Mouse (Mus musculus): ENCODE measurements around the gene Apoa4. TPM values are rescaled to one million over a fixed set of nuclear protein-coding genes. Genes with fewer than 3 reads are reported as not detected.
A peak's percentile ranks its signal among the peaks of the same experiment; 100 is the strongest.

The Apoa4 gene
- total RNA-seq, 2 experiments from 2014 or later = 0.15 TPM; not detected in 1

GRCm38 (mm10) chr9:46224945-46225660 is 15.4 kb upstream of the Apoa4 start:
- no peak for DNase-seq (ENCODE audit: low spot score in 2 of 2)

GRCm38 (mm10) chr9:46227064-46227614 is 13.4 kb upstream of the Apoa4 start:
- no peak for DNase-seq (ENCODE audit: low spot score in 2 of 2)

- DNase-seq (ENCODE audit: low spot score in 2 of 2) = no peak
Measured at GRCm38 (mm10) chr9:46228491-46228890, 12.0 kb upstream of the Apoa4 start, which contains the start of gene Apoa1. Gene Apoa1, plus strand, starts transcription at chr9:46228580.

- DNase-seq (ENCODE audit: low spot score in 2 of 2) = peak; percentile 62 to 83
Measured at GRCm38 (mm10) chr9:46229573-46230449, 10.7 kb upstream of the Apoa4 start.

- no peak for DNase-seq (ENCODE audit: low spot score in 2 of 2)
Measured at GRCm38 (mm10) chr9:46230450-46230975, 10.0 kb upstream of the Apoa4 start.

- no peak for DNase-seq (ENCODE audit: low spot score in 2 of 2)
Measured at GRCm38 (mm10) chr9:46235196-46235595, 5.3 kb upstream of the Apoa4 start.

GRCm38 (mm10) chr9:46235596-46235648 is 5.1 kb upstream of the Apoa4 start, which contains the start of gene Apoc3:
Gene Apoc3, minus strand, starts transcription at chr9:46235636.
- DNase-seq (ENCODE audit: low spot score in 2 of 2) = no peak

- no peak for DNase-seq (ENCODE audit: low spot score in 2 of 2)
Measured at GRCm38 (mm10) chr9:46235649-46236048, 4.8 kb upstream of the Apoa4 start.

- no peak for DNase-seq (ENCODE audit: low spot score in 2 of 2)
Measured at GRCm38 (mm10) chr9:46238850-46239249, 1.6 kb upstream of the Apoa4 start.

- no peak for DNase-seq (ENCODE audit: low spot score in 2 of 2)
Measured at GRCm38 (mm10) chr9:46241818-46242217, 1.3 kb downstream of the Apoa4 start.

GRCm38 (mm10) chr9:46243122-46243521 is 2.6 kb downstream of the Apoa4 start:
- no peak for DNase-seq (ENCODE audit: low spot score in 2 of 2)

- no peak for DNase-seq (ENCODE audit: low spot score in 2 of 2)
Measured at GRCm38 (mm10) chr9:46243584-46243983, 3.1 kb downstream of the Apoa4 start.

GRCm38 (mm10) chr9:46246752-46247324 is 6.3 kb downstream of the Apoa4 start:
- DNase-seq (ENCODE audit: low spot score in 2 of 2) = peak in 1 of 2 experiments; percentile 50

GRCm38 (mm10) chr9:46256177-46256576 is 15.7 kb downstream of the Apoa4 start:
- no peak for DNase-seq (ENCODE audit: low spot score in 2 of 2)

GRCm38 (mm10) chr9:46256658-46257385 is 16.3 kb downstream of the Apoa4 start:
- no peak for DNase-seq (ENCODE audit: low spot score in 2 of 2)

GRCm38 (mm10) chr9:46257546-46257945 is 17.1 kb downstream of the Apoa4 start:
- DNase-seq (ENCODE audit: low spot score in 2 of 2) = no peak

- no peak for DNase-seq (ENCODE audit: low spot score in 2 of 2)
Measured at GRCm38 (mm10) chr9:46259111-46259510, 18.6 kb downstream of the Apoa4 start.

- no peak for DNase-seq (ENCODE audit: low spot score in 2 of 2)
Measured at GRCm38 (mm10) chr9:46261131-46261530, 20.6 kb downstream of the Apoa4 start.

- no peak for DNase-seq (ENCODE audit: low spot score in 2 of 2)
Measured at GRCm38 (mm10) chr9:46268343-46268873, 27.9 kb downstream of the Apoa4 start, which contains the start of gene Apoa5. Gene Apoa5, plus strand, starts transcription at chr9:46268633.

GRCm38 (mm10) chr9:46269125-46269524 is 28.6 kb downstream of the Apoa4 start:
- DNase-seq (ENCODE audit: low spot score in 2 of 2) = no peak

- no peak for DNase-seq (ENCODE audit: low spot score in 2 of 2)
Measured at GRCm38 (mm10) chr9:46270782-46271181, 30.3 kb downstream of the Apoa4 start.

All from gastrocnemius, postnatal 4 days (tissue).